Mouse (Mus musculus) CH12.LX (cell line): ENCODE data around the gene Ncam2. TPM values are rescaled to one million over a fixed set of nuclear protein-coding genes. Genes with fewer than 3 reads are reported as not detected.

Experiments
- DNase-seq: peaks from one replicate; pipeline ENCODE4 v3.0.0-alpha.2; 2013; ENCODE audit errors: extremely low read depth
- H3K27ac ChIP-seq: 2 replicates; pipeline ENCODE4 v1.5.1; 2012; ENCODE audit warnings: low read depth, mild to moderate bottlenecking, control low read depth, moderate library complexity; ENCODE audit not compliant: insufficient read depth
- H3K27me3 ChIP-seq: replicated peaks from 2 replicates; pipeline ENCODE3; 2012; ENCODE audit warnings: inconsistent platforms
- H3K36me3 ChIP-seq, 2 experiments: replicated peaks in 1 of 2; 2 replicates each; pipeline versions ENCODE3 to v1.6.1; 2012; ENCODE audit warnings: inconsistent platforms in 1 of 2, low read length in 1 of 2, mild to moderate bottlenecking in 1 of 2, mixed read lengths in 1 of 2, moderate library complexity in 1 of 2; ENCODE audit not compliant: control insufficient read depth in 1 of 2, insufficient read depth in 1 of 2
- H3K4me1 ChIP-seq, 2 experiments: 2 replicates each; pipeline ENCODE4 v1.6.1; 2012; ENCODE audit warnings: inconsistent platforms in 1 of 2, moderate library complexity in 1 of 2; ENCODE audit not compliant: insufficient read depth in 2 of 2, control insufficient read depth in 1 of 2
- H3K4me2 ChIP-seq: 2 replicates; pipeline ENCODE4 v1.6.1; 2012; ENCODE audit warnings: low read depth, mild to moderate bottlenecking, control low read depth; ENCODE audit not compliant: poor library complexity, insufficient read depth, severe bottlenecking
- H3K4me3 ChIP-seq, 3 experiments: fragments of 150-350 bp in 1 of 3; sonication (generic) in 1 of 3; replicated peaks in 1 of 3; 2 replicates each; pipeline versions ENCODE3 to v1.5.1; 2011 to 2012; ENCODE audit warnings: low read depth in 2 of 3, low read length in 2 of 3, mild to moderate bottlenecking in 2 of 3, moderate library complexity in 2 of 3, control low read depth in 1 of 3, improper control_type of control experiment in 1 of 3, inconsistent platforms in 1 of 3, mixed read lengths in 1 of 3; ENCODE audit not compliant: poor library complexity in 1 of 3
- H3K79me2 ChIP-seq: replicated peaks from 2 replicates; pipeline ENCODE4 v1.6.1; 2012; ENCODE audit warnings: mild to moderate bottlenecking, moderate library complexity; ENCODE audit not compliant: control insufficient read depth, poor library complexity, insufficient read depth, severe bottlenecking; ENCODE audit errors: extremely low read depth
- H3K9ac ChIP-seq: 2 replicates; pipeline ENCODE4 v1.6.1; 2012; ENCODE audit warnings: low read depth, mild to moderate bottlenecking, control low read depth, moderate library complexity; ENCODE audit not compliant: insufficient read depth
- H3K9me3 ChIP-seq: replicated peaks from 2 replicates; pipeline ENCODE3; 2012; ENCODE audit warnings: low read length, inconsistent platforms, mixed read lengths
- CHD1 ChIP-seq: IDR thresholded peaks from 2 replicates; pipeline ENCODE4 v1.6.1; 2012; ENCODE audit warnings: low read depth, low read length, improper control_type of control experiment, inconsistent platforms
- CHD2 ChIP-seq: IDR thresholded peaks from 2 replicates; pipeline ENCODE4 v1.6.1; 2011; ENCODE audit warnings: low read length, improper control_type of control experiment
- CTCF ChIP-seq, 2 experiments: IDR thresholded peaks in 1 of 2; conservative IDR thresholded peaks in 1 of 2; 2 replicates each; pipeline ENCODE4 v1.5.1; 2011 to 2012; ENCODE audit warnings: low read depth in 2 of 2, low read length in 2 of 2, improper control_type of control experiment in 1 of 2, inconsistent platforms in 1 of 2, mild to moderate bottlenecking in 1 of 2, moderate library complexity in 1 of 2
- E2F4 ChIP-seq: IDR thresholded peaks from 2 replicates; pipeline ENCODE4 v1.6.1; 2011; ENCODE audit warnings: low read depth, low read length, improper control_type of control experiment; ENCODE audit not compliant: insufficient replicate concordance
- ELF1 ChIP-seq: IDR thresholded peaks from 2 replicates; pipeline ENCODE4 v1.6.1; 2014; ENCODE audit warnings: low read depth, mild to moderate bottlenecking, inconsistent platforms, low read length, improper control_type of control experiment
- EP300 ChIP-seq: IDR thresholded peaks from 2 replicates; pipeline ENCODE4 v1.6.1; 2011; ENCODE audit warnings: low read length, improper control_type of control experiment
- GABPA ChIP-seq: IDR thresholded peaks from 2 replicates; pipeline ENCODE4 v1.6.1; 2012; ENCODE audit warnings: low read depth, low read length, improper control_type of control experiment, inconsistent platforms; ENCODE audit not compliant: insufficient replicate concordance
- HCFC1 ChIP-seq: IDR thresholded peaks from 2 replicates; pipeline ENCODE4 v1.6.1; 2012; ENCODE audit warnings: low read depth, mild to moderate bottlenecking, inconsistent platforms, low read length, improper control_type of control experiment
- IRF4 ChIP-seq: IDR thresholded peaks from 2 replicates; pipeline ENCODE4 v1.6.1; 2014; ENCODE audit warnings: low read depth, mild to moderate bottlenecking, inconsistent platforms, low read length, improper control_type of control experiment
- JUN ChIP-seq: IDR thresholded peaks from 2 replicates; pipeline ENCODE4 v1.6.1; 2011; ENCODE audit warnings: low read depth, mild to moderate bottlenecking, low read length, improper control_type of control experiment, moderate library complexity; ENCODE audit not compliant: insufficient read depth
- JUND ChIP-seq: conservative IDR thresholded peaks from 2 replicates; pipeline ENCODE4 v1.6.1; 2011; ENCODE audit warnings: low read depth, low read length, improper control_type of control experiment
- MAFK ChIP-seq: IDR thresholded peaks from 2 replicates; pipeline ENCODE4 v1.6.1; 2011; ENCODE audit warnings: low read length, improper control_type of control experiment; ENCODE audit not compliant: insufficient replicate concordance
- MAX ChIP-seq: IDR thresholded peaks from 2 replicates; pipeline ENCODE4 v1.6.1; 2011; ENCODE audit warnings: low read length, improper control_type of control experiment
- MEF2A ChIP-seq: IDR thresholded peaks from 2 replicates; pipeline ENCODE4 v1.6.1; 2014; ENCODE audit warnings: low read depth, mild to moderate bottlenecking, inconsistent platforms, low read length, improper control_type of control experiment, borderline replicate concordance
- MXI1 ChIP-seq: IDR thresholded peaks from 2 replicates; pipeline ENCODE4 v1.6.1; 2011; ENCODE audit warnings: mild to moderate bottlenecking, low read depth, low read length, improper control_type of control experiment
- NELFE ChIP-seq: IDR thresholded peaks from 2 replicates; pipeline ENCODE4 v1.6.1; 2011; ENCODE audit warnings: low read depth, low read length, improper control_type of control experiment
- NRF1 ChIP-seq: IDR thresholded peaks from 2 replicates; pipeline ENCODE4 v1.6.1; 2014; ENCODE audit warnings: low read depth, mild to moderate bottlenecking, inconsistent platforms, low read length, improper control_type of control experiment, moderate library complexity
- PAX5 ChIP-seq: IDR thresholded peaks from 2 replicates; pipeline ENCODE4 v1.6.1; 2012; ENCODE audit warnings: low read length, inconsistent platforms, mixed read lengths
- POLR2A ChIP-seq: IDR thresholded peaks from 2 replicates; pipeline ENCODE4 v1.6.1; 2011; ENCODE audit warnings: low read depth, mild to moderate bottlenecking, improper control_type of control experiment, low read length
- POLR2AphosphoS2 ChIP-seq: IDR thresholded peaks from 2 replicates; pipeline ENCODE4 v1.6.1; 2011; ENCODE audit warnings: low read depth, low read length, improper control_type of control experiment
- RCOR1 ChIP-seq: conservative IDR thresholded peaks from 2 replicates; pipeline ENCODE4 v1.6.1; 2012; ENCODE audit warnings: low read depth, mild to moderate bottlenecking, inconsistent platforms, low read length, improper control_type of control experiment
- SIN3A ChIP-seq: IDR thresholded peaks from 2 replicates; pipeline ENCODE4 v1.6.1; 2012; ENCODE audit warnings: low read length, improper control_type of control experiment, inconsistent platforms
- TCF12 ChIP-seq: IDR thresholded peaks from 2 replicates; pipeline ENCODE4 v1.6.1; 2014; ENCODE audit warnings: low read depth, mild to moderate bottlenecking, inconsistent platforms, low read length, improper control_type of control experiment
- USF1 ChIP-seq: IDR thresholded peaks from 2 replicates; pipeline ENCODE4 v1.6.1; 2014; ENCODE audit warnings: low read depth, mild to moderate bottlenecking, inconsistent platforms, low read length, improper control_type of control experiment
- USF2 ChIP-seq: conservative IDR thresholded peaks from 2 replicates; pipeline ENCODE4 v1.6.1; 2011; ENCODE audit warnings: low read depth, low read length, improper control_type of control experiment
- ZC3H11A ChIP-seq: IDR thresholded peaks from 2 replicates; pipeline ENCODE4 v1.6.1; 2012; ENCODE audit warnings: low read depth, mild to moderate bottlenecking, inconsistent platforms, low read length, improper control_type of control experiment
- ZNF384 ChIP-seq: IDR thresholded peaks from 2 replicates; pipeline ENCODE4 v1.6.1; 2012; ENCODE audit warnings: low read depth, low read length, improper control_type of control experiment, inconsistent platforms
- dilution Hi-C: fragments of 300-500 bp; cut with MboI; formaldehyde crosslinking; loops from 2 replicates; pipeline ENCODE4 v1.14.3; 2020; ENCODE audit warnings: low sequenced_read_pairs; ENCODE audit not compliant: extremely low pct_unique_long_range_greater_than_20kb, extremely low pct_ligation_motif_present
- in situ Hi-C: fragments of 300-500 bp; cut with MboI; formaldehyde crosslinking; loops from 3 replicates; pipeline ENCODE4 v1.14.3; 2019; ENCODE audit warnings: low sequenced_read_pairs, low pct_ligation_motif_present, low pct_unique_long_range_greater_than_20kb, mixed read lengths
- polyA plus RNA-seq: library from polyadenylated mRNA; unstranded; fragments of >175 nt; gene quantifications from 2 replicates; pipeline ENCODE4 v1.2.1, GENCODE M21; 2012; ENCODE audit warnings: low read depth; ENCODE audit not compliant: insufficient read length
- total RNA-seq, 2 experiments: library from RNA; depleted of rRNA; stranded (reverse); fragments of 300-350 nt in 1 of 2; fragments of >200 nt in 1 of 2; gene quantifications; 2 replicates each; pipeline ENCODE4 v1.2.3; 2012 to 2014

Ncam2 gene
- total and polyA plus RNA-seq, 3 experiments = not detected

GRCm38 (mm10) chr16:81285882-81286281, 85.4 kb downstream of the Ncam2 start:
- Histone ChIP-seq H3K4me2 (no peak overlapping the region), H3K9me3 (peaks cover 19% of the 10 kb centered on the region), H3K9ac (no peak overlapping the region), H3K36me3 (no peaks in the 10 kb centered on the region)
- TF ChIP-seq TCF12 (no peak), HCFC1 (no peak), USF1 (no peak), GABPA (no peak), CHD1 (no peak), ELF1 (no peak), EP300 (no peak), IRF4 (no peak), MAFK (no peak), PAX5 (no peak), E2F4 (no peak), NRF1 (no peak), JUN (no peak), RCOR1 (no peak), POLR2A (no peak), NELFE (no peak)
- TF ChIP-seq, all 38 proteins: peak for 0
- Histone ChIP-seq H3K27ac (no peak overlapping the region), H3K4me1 (no peaks in the 10 kb centered on the region), H3K27me3 (no peaks in the 10 kb centered on the region), H3K79me2 (no peaks in the 10 kb centered on the region), H3K4me3 (no peak overlapping the region)
- in situ Hi-C loops (no loop called here), dilution Hi-C loops (no loop called here)
- no peak for DNase-seq

GRCm38 (mm10) chr16:81303806-81304205, 103.3 kb downstream of the Ncam2 start:
- no peak for DNase-seq
- Histone ChIP-seq H3K4me1 (no peaks in the 10 kb centered on the region), H3K27ac (no peak overlapping the region), H3K9me3 (peaks cover 32% of the 10 kb centered on the region), H3K36me3 (no peaks in the 10 kb centered on the region), H3K4me2 (no peak overlapping the region), H3K79me2 (no peaks in the 10 kb centered on the region), H3K27me3 (no peaks in the 10 kb centered on the region), H3K9ac (no peak overlapping the region), H3K4me3 (no peak overlapping the region)
- TF ChIP-seq CHD1 = no peak
- in situ Hi-C loops = no loop called here
- dilution Hi-C loops = no loop called here

DNA sequence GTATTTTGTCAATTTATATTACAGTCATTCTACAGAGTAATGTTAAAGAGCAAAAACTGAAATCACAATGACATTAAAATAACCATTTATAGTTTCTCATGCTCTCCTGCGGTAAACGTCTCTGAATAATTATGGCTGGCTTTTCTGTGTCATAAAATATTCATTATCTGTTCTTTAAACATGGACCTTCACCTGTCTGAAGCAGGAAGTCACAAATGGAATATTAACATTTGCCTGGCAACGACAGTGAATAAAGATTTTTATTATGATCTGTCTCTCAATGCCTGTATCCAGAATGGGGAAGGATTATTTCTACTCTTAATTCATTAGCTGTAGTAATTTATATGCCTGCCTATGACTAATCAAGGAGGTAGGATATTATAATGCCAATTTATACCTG, 108.7 kb downstream of the Ncam2 start:
- no peaks in the 10 kb centered on the region for H3K27me3 ChIP-seq
- no peak overlapping the region for H3K4me2 ChIP-seq
- H3K4me3 ChIP-seq = no peak overlapping the region
- no peak for DNase-seq
- H3K27ac ChIP-seq = no peak overlapping the region
- dilution Hi-C loops = no loop called here
- no peaks in the 10 kb centered on the region for H3K36me3 ChIP-seq
- H3K79me2 ChIP-seq = no peaks in the 10 kb centered on the region
- peaks cover 34% of the 10 kb centered on the region for H3K9me3 ChIP-seq
- no peak overlapping the region for H3K9ac ChIP-seq
- no peaks in the 10 kb centered on the region for H3K4me1 ChIP-seq
- in situ Hi-C loops = no loop called here
- TF ChIP-seq USF2 (no peak), RCOR1 (no peak), ZC3H11A (no peak), MXI1 (no peak), POLR2A (no peak), JUN (no peak), MEF2A (no peak), MAX (no peak), POLR2AphosphoS2 (no peak), TCF12 (no peak), SIN3A (no peak), PAX5 (no peak), GABPA (no peak), CTCF (conservative IDR thresholded peaks at IDR 0.05 in 1 of 2, IDR thresholded peaks at IDR 0.05 in 1 of 2; ENCODE audit: low read depth in 2 of 2, low read length in 2 of 2) (no peak), JUND (no peak), USF1 (no peak), ZNF384 (no peak), CHD2 (no peak), EP300 (no peak)
